Mouse (Mus musculus): ENCODE measurements at regions not wholly inside any gene's neighbourhood (a gene's known extent, or its start where the extent isn't known, plus 50 kb on each side); places are given as distances from the start of the nearest gene placed in this dataset.

DNA sequence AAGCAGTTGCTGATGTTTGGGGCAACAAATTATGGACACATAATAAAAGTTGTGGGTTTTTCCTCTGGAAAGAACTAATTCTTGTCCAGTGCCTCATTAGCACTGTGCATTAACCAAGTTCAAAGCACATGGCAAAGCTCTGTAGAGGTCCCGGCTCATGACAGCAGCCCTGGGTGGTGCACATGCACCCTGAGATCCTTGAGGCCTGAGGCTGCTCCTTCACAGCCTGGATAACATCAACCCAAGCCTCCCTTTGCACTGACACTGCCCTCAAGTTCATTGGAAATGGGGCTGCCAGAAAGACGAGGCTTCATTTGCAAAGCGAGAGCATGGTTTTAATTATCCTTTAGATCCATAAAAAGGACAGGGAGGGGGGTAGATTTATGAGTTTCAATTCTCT is 216.3 kb downstream of the Ets1 start:
- H3K27ac ChIP-seq = no peak overlapping the region
- no peaks in the 10 kb centered on the region for H3K36me3 ChIP-seq
- WGBS = 90% methylated on average over 3 of the region's 3 CpGs
- H3K27me3 ChIP-seq = no peaks in the 10 kb centered on the region
- no peaks in the 10 kb centered on the region for H3K4me1 ChIP-seq (replicated peaks)
- no peak overlapping the region for H3K9ac ChIP-seq (replicated peaks)
- H3K4me3 ChIP-seq (replicated peaks) = no peak overlapping the region
- no peak for ATAC-seq
- H3K4me2 ChIP-seq (replicated peaks) = no peak overlapping the region
- H3K9me3 ChIP-seq = no peaks in the 10 kb centered on the region

- no peaks in the 10 kb centered on the region for H3K4me1 ChIP-seq (replicated peaks)
- ATAC-seq = no peak
- no peaks in the 10 kb centered on the region for H3K27me3 ChIP-seq
Measured at GRCm38 (mm10) chr9:32863286-32863685, 227.3 kb downstream of the Ets1 start.

GRCm38 (mm10) chr9:32868936-32869335 is 232.9 kb downstream of the Ets1 start:
- Histone ChIP-seq H3K4me3 (replicated peaks) (no peak overlapping the region), H3K36me3 (no peaks in the 10 kb centered on the region), H3K9ac (replicated peaks) (no peak overlapping the region), H3K9me3 (no peaks in the 10 kb centered on the region), H3K27ac (no peak overlapping the region), H3K4me2 (replicated peaks) (no peak overlapping the region), H3K27me3 (no peaks in the 10 kb centered on the region), H3K4me1 (replicated peaks) (no peaks in the 10 kb centered on the region)
- WGBS = 88% methylated on average over 8 of the region's 8 CpGs
- no peak for ATAC-seq

More at GRCm38 (mm10) chr9:32863286-32863685, 227.3 kb downstream of the Ets1 start:
- H3K9me3 ChIP-seq = no peaks in the 10 kb centered on the region
- H3K4me3 ChIP-seq (replicated peaks) = no peak overlapping the region
- WGBS = 82% methylated on average over 5 of the region's 5 CpGs
- no peak overlapping the region for H3K27ac ChIP-seq
- no peak overlapping the region for H3K9ac ChIP-seq (replicated peaks)
- no peaks in the 10 kb centered on the region for H3K36me3 ChIP-seq
- H3K4me2 ChIP-seq (replicated peaks) = no peak overlapping the region

DNA sequence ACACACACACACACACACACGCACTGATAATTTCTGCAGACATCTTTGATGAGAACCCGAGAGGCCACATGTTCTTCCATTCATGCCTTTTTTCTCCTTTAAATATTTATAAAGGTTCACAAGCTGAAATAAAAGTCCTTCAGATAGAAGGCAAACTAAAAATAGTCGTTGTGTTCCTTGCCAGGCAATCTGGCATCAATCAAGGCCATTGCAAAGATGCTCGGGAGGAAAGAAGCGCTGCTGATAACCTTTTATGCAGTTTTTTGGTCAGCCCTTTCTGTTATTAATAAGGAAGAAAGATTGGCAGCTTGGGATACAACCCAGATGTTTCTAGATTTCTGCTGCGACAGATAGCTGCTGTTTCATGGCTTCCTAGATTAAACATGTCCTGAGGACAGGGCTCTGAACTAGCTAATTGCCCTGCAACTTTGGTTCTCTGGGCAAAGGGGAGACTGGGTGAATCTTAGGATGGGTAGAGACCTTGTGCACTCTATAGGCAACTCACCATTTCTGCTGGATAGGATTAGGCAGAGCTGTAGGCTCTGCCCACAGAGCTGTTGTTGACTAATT is 238.4 kb downstream of the Ets1 start:
- Histone ChIP-seq H3K4me1 (replicated peaks) (no peaks in the 10 kb centered on the region), H3K9me3 (no peaks in the 10 kb centered on the region), H3K36me3 (no peaks in the 10 kb centered on the region), H3K4me3 (replicated peaks) (no peak overlapping the region), H3K4me2 (replicated peaks) (no peak overlapping the region), H3K27ac (no peak overlapping the region), H3K9ac (replicated peaks) (no peak overlapping the region), H3K27me3 (no peaks in the 10 kb centered on the region)
- ATAC-seq = no peak
- 78% methylated on average over 6 of the region's 6 CpGs for WGBS

- Histone ChIP-seq H3K4me3 (replicated peaks) (no peak overlapping the region), H3K27me3 (no peaks in the 10 kb centered on the region), H3K4me1 (replicated peaks) (peaks cover 8% of the 10 kb centered on the region), H3K27ac (no peak overlapping the region), H3K9ac (replicated peaks) (no peak overlapping the region), H3K4me2 (replicated peaks) (no peak overlapping the region), H3K36me3 (no peaks in the 10 kb centered on the region), H3K9me3 (no peaks in the 10 kb centered on the region)
- 81% methylated on average over 7 of the region's 7 CpGs for WGBS
- ATAC-seq = no peak
Measured at GRCm38 (mm10) chr9:32882819-32883587, 247.0 kb downstream of the Ets1 start.

DNA sequence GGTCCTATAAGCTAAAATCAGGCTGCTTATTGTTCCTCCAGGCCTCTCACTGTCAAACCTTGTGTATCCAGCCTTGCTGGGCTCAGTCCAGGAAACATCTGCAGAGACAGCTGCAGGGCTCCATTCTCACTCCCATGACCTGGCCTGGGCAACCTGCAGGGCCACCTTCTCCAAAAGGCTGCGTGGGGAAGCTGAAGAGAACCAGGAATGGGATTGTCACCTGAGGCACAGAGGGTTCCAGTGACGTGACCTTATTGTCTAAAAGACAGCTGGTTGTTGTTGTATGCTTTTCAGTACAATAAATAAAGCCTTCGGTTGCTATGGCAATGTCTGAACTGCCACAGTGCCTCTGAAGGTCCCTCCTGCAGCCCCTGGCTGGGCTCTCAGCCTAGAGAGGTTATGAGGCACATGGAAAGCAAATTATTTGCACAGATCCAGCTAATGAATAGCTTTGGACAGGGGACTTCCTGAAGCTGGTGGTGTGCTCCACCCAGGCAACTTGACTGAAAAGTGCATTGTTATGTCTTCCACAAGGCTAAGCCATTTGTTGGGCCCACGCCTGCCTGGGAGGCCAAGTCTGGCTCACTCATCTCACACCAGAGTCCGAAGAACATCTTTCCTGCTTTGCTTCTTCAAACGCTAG is 250.1 kb downstream of the Ets1 start:
- Histone ChIP-seq H3K27ac (no peak overlapping the region), H3K4me1 (replicated peaks) (peaks cover 8% of the 10 kb centered on the region), H3K9me3 (no peaks in the 10 kb centered on the region), H3K4me2 (replicated peaks) (no peak overlapping the region), H3K9ac (replicated peaks) (no peak overlapping the region), H3K4me3 (replicated peaks) (no peak overlapping the region), H3K36me3 (no peaks in the 10 kb centered on the region), H3K27me3 (no peaks in the 10 kb centered on the region)
- 58% methylated on average over 6 of the region's 6 CpGs for WGBS
- 0 out of 2 replicates have a peak, but pooled peaks have one; percentile 17 for ATAC-seq

DNA sequence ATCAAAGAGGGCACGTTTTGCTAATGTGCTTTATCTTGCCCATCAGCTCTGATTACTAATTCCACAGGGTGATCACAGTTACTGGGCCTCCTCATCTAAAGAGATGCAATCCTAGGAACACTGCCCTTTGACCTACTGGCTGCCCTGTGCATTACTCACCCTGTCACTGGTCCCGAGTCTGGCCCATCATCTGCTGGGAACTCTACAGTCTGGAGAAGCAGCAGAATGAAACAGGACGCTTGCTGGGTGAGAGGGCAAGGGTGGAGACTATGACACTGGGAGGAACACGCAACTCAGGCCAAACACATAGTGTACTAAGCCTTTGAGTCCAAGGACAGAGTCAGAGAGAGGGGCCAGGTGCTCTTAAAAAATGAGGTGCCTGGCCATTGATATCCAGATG is 263.8 kb downstream of the Ets1 start:
- no peaks in the 10 kb centered on the region for H3K9me3 ChIP-seq
- no peak for ATAC-seq
- H3K9ac ChIP-seq (replicated peaks) = no peak overlapping the region
- no peak overlapping the region for H3K4me2 ChIP-seq (replicated peaks)
- no peak overlapping the region for H3K4me3 ChIP-seq (replicated peaks)
- no peaks in the 10 kb centered on the region for H3K36me3 ChIP-seq
- no peaks in the 10 kb centered on the region for H3K27me3 ChIP-seq
- WGBS = 46% methylated on average over 4 of the region's 4 CpGs
- H3K4me1 ChIP-seq (replicated peaks) = no peaks in the 10 kb centered on the region
- no peak overlapping the region for H3K27ac ChIP-seq

GRCm38 (mm10) chr9:32901287-32901686 is 265.3 kb downstream of the Ets1 start:
- no peak overlapping the region for H3K27ac ChIP-seq
- no peak overlapping the region for H3K4me2 ChIP-seq (replicated peaks)
- H3K4me3 ChIP-seq (replicated peaks) = no peak overlapping the region
- H3K4me1 ChIP-seq (replicated peaks) = no peaks in the 10 kb centered on the region
- no peak for ATAC-seq
- H3K27me3 ChIP-seq = no peaks in the 10 kb centered on the region
- whole genome bisulfite sequencing = 42% methylated on average over 4 of the region's 4 CpGs
- H3K9ac ChIP-seq (replicated peaks) = no peak overlapping the region
- no peaks in the 10 kb centered on the region for H3K9me3 ChIP-seq
- H3K36me3 ChIP-seq = no peaks in the 10 kb centered on the region

DNA sequence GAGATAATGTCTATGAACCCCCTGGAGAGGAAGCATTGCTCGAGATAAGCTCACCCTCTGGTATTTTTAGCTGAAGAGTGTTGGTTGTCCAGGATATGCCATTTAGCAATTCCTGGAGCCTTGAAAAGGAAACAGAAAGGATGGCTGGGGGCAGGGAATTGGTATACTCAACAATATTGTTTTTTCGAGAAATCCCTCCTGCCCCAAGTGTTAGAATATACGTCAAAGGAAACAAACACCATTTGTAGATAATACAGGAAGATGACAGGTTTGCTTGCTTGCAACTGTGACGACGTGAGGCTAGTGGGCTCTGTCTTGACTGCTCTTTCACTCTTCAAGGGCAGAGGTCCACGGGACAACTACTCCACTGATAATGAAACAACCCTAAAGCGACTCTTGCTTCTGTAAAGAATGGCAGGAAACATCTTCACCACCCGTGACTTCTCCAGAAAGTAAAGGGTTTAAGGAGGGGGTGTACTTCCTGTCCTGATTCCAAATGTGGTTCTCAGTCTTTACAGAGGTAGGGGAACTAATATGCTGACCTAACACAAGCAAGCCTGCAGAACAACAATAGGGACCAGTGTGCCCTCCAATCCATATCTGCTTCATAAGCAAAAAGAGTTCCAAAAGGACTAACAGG is 270.3 kb downstream of the Ets1 start:
- Histone ChIP-seq H3K4me2 (replicated peaks) (no peak overlapping the region), H3K36me3 (no peaks in the 10 kb centered on the region), H3K9ac (replicated peaks) (no peak overlapping the region), H3K4me1 (replicated peaks) (no peaks in the 10 kb centered on the region), H3K4me3 (replicated peaks) (no peak overlapping the region), H3K27me3 (no peaks in the 10 kb centered on the region), H3K9me3 (no peaks in the 10 kb centered on the region), H3K27ac (no peak overlapping the region)
- ATAC-seq = no peak
- WGBS = 84% methylated on average over 8 of the region's 8 CpGs

DNA sequence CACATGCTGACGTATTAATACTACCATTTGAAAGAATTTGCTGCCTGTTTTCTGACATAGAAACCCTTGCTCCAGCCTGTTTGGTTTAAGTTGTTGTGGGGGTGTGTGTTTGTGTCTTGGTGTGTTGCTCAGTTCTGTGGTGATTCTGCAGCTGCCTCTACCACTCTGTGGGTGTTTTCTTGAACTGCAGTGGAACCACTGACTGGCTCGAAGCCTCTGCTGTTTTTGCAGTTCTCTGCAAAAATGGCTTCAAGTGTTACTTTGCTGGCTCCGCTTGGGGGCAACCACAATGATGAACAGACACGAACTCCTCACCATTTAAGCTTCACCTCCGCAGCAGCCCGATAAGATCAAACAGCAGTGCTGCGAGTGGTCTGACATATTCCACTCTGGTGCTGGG is 274.6 kb downstream of the Ets1 start:
- H3K27me3 ChIP-seq = no peaks in the 10 kb centered on the region
- 86% methylated on average over 7 of the region's 7 CpGs for WGBS
- no peaks in the 10 kb centered on the region for H3K9me3 ChIP-seq
- no peak overlapping the region for H3K9ac ChIP-seq (replicated peaks)
- H3K36me3 ChIP-seq = no peaks in the 10 kb centered on the region
- H3K4me3 ChIP-seq (replicated peaks) = no peak overlapping the region
- H3K4me2 ChIP-seq (replicated peaks) = no peak overlapping the region
- H3K4me1 ChIP-seq (replicated peaks) = no peaks in the 10 kb centered on the region
- H3K27ac ChIP-seq = no peak overlapping the region
- no peak for ATAC-seq

DNA sequence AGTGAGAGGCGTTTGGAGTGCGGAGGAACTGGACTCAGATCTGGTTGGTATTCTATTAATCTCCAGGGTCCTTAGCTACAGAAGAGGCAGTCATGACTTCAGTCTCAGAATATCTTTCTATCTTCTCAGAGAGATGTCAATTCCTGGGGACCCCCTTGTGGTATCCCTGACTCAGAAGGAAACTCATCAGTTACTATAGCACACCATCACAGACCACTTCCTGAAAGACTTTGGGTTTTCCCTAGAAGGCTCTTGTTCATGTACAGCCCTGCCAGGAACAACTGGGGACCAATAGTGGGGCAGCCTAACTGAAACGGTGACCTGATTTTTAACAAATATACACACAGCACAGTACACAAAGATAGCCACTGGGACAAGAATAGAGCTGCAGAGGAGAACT is 279.6 kb downstream of the Ets1 start:
- no peak overlapping the region for H3K4me2 ChIP-seq (replicated peaks)
- no peaks in the 10 kb centered on the region for H3K36me3 ChIP-seq
- H3K4me1 ChIP-seq (replicated peaks) = no peaks in the 10 kb centered on the region
- no peak overlapping the region for H3K27ac ChIP-seq
- WGBS = 90% methylated on average over 3 of the region's 3 CpGs
- H3K9ac ChIP-seq (replicated peaks) = no peak overlapping the region
- ATAC-seq = no peak
- H3K4me3 ChIP-seq (replicated peaks) = no peak overlapping the region
- no peaks in the 10 kb centered on the region for H3K27me3 ChIP-seq
- no peaks in the 10 kb centered on the region for H3K9me3 ChIP-seq

- no peak for ATAC-seq
Measured at GRCm38 (mm10) chr9:32916731-32917130, 280.7 kb downstream of the Ets1 start.

More at GRCm38 (mm10) chr9:32916731-32917130, 280.7 kb downstream of the Ets1 start:
- Histone ChIP-seq H3K4me1 (replicated peaks) (no peaks in the 10 kb centered on the region), H3K9me3 (no peaks in the 10 kb centered on the region), H3K4me3 (replicated peaks) (no peak overlapping the region), H3K27ac (no peak overlapping the region), H3K36me3 (no peaks in the 10 kb centered on the region), H3K27me3 (no peaks in the 10 kb centered on the region), H3K9ac (replicated peaks) (no peak overlapping the region), H3K4me2 (replicated peaks) (no peak overlapping the region)
- WGBS = 100% methylated on average over 3 of the region's 3 CpGs
